Mouse (Mus musculus): ENCODE results near the gene Borcs5. TPM values are rescaled to one million over a fixed set of nuclear protein-coding genes. Genes with fewer than 3 reads are reported as not detected.

Gene Borcs5
- polyA plus RNA-seq, 1 experiment: 9.2 TPM

GRCm38 (mm10) chr6:134626564-134626963, 12.7 kb upstream of the Borcs5 start:
- DNase-seq (ENCODE audit: low read depth in 1 of 2, low spot score in 2 of 2): no peak
- H3K4me3 ChIP-seq (ENCODE audit: extremely low read depth, insufficient read depth, insufficient read length): no peak overlapping the region
- TF ChIP-seq CTCF (IDR thresholded peaks at IDR 0.05; ENCODE audit: extremely low read depth, insufficient read depth, insufficient read length, insufficient replicate concordance) (no peak), POLR2A (IDR thresholded peaks at IDR 0.05; ENCODE audit: low read depth, low read length) (no peak)
- no peak overlapping the region for H3K27ac ChIP-seq (ENCODE audit: insufficient read depth, low read length)
- H3K36me3 ChIP-seq (ENCODE audit: control insufficient read depth, insufficient read depth, low read length): no peaks in the 10 kb centered on the region
- H3K4me1 ChIP-seq (ENCODE audit: control insufficient read depth, insufficient read depth, insufficient read length): no peaks in the 10 kb centered on the region
- H3K27me3 ChIP-seq (ENCODE audit: control insufficient read depth, insufficient read depth, low read length): no peaks in the 10 kb centered on the region
- 91% methylated on average over 1 of the region's 1 CpGs for WGBS

GRCm38 (mm10) chr6:134630447-134630846, 8.9 kb upstream of the Borcs5 start:
- WGBS: 58% methylated on average over 9 of the region's 9 CpGs
- TF ChIP-seq POLR2A (IDR thresholded peaks at IDR 0.05; ENCODE audit: low read depth, low read length) (no peak), CTCF (IDR thresholded peaks at IDR 0.05; ENCODE audit: extremely low read depth, insufficient read depth, insufficient read length, insufficient replicate concordance) (no peak)
- H3K27ac ChIP-seq (ENCODE audit: insufficient read depth, low read length): no peak overlapping the region
- H3K4me1 ChIP-seq (ENCODE audit: control insufficient read depth, insufficient read depth, insufficient read length): no peaks in the 10 kb centered on the region
- H3K27me3 ChIP-seq (ENCODE audit: control insufficient read depth, insufficient read depth, low read length): no peaks in the 10 kb centered on the region
- H3K4me3 ChIP-seq (ENCODE audit: extremely low read depth, insufficient read depth, insufficient read length): no peak overlapping the region
- H3K36me3 ChIP-seq (ENCODE audit: control insufficient read depth, insufficient read depth, low read length): no peaks in the 10 kb centered on the region
- DNase-seq (ENCODE audit: low read depth in 1 of 2, low spot score in 2 of 2): no peak

- Histone ChIP-seq H3K4me1 (ENCODE audit: control insufficient read depth, insufficient read depth, insufficient read length) (no peaks in the 10 kb centered on the region), H3K27me3 (ENCODE audit: control insufficient read depth, insufficient read depth, low read length) (no peaks in the 10 kb centered on the region), H3K27ac (ENCODE audit: insufficient read depth, low read length) (no peak within 1 kb of the TSS), H3K4me3 (ENCODE audit: extremely low read depth, insufficient read depth, insufficient read length) (peak within 1 kb of the TSS; percentile 66), H3K36me3 (ENCODE audit: control insufficient read depth, insufficient read depth, low read length) (no peaks in the 10 kb centered on the region)
- no peak for TF ChIP-seq CTCF (IDR thresholded peaks at IDR 0.05; ENCODE audit: extremely low read depth, insufficient read depth, insufficient read length, insufficient replicate concordance)
- TF ChIP-seq POLR2A (IDR thresholded peaks at IDR 0.05; ENCODE audit: low read depth, low read length): no peak
- WGBS: 5% methylated on average over 46 of the region's 46 CpGs
- DNase-seq (ENCODE audit: low read depth in 1 of 2, low spot score in 2 of 2): peak in 1 of 2 experiments; percentile 10
These were observed 7.2 kb upstream of the Borcs5 start, which contains the start of gene Mansc1 for GRCm38 (mm10) chr6:134631947-134632687. Gene Mansc1 (minus strand): TSS chr6:134632488.

- DNase-seq (ENCODE audit: low read depth in 1 of 2, low spot score in 2 of 2): no peak
- WGBS: 82% methylated on average over 5 of the region's 5 CpGs
- H3K27me3 ChIP-seq (ENCODE audit: control insufficient read depth, insufficient read depth, low read length): no peaks in the 10 kb centered on the region
- H3K4me3 ChIP-seq (ENCODE audit: extremely low read depth, insufficient read depth, insufficient read length): no peak overlapping the region; the same call in 1 of the 2 replicates
- H3K4me1 ChIP-seq (ENCODE audit: control insufficient read depth, insufficient read depth, insufficient read length): no peaks in the 10 kb centered on the region
- H3K27ac ChIP-seq (ENCODE audit: insufficient read depth, low read length): no peak overlapping the region
- TF ChIP-seq CTCF (IDR thresholded peaks at IDR 0.05; ENCODE audit: extremely low read depth, insufficient read depth, insufficient read length, insufficient replicate concordance) (no peak), POLR2A (IDR thresholded peaks at IDR 0.05; ENCODE audit: low read depth, low read length) (no peak)
- no peaks in the 10 kb centered on the region for H3K36me3 ChIP-seq (ENCODE audit: control insufficient read depth, insufficient read depth, low read length)
These were observed 6.6 kb upstream of the Borcs5 start for GRCm38 (mm10) chr6:134632756-134633155.

GRCm38 (mm10) chr6:134633553-134633952, 5.8 kb upstream of the Borcs5 start:
- TF ChIP-seq POLR2A (IDR thresholded peaks at IDR 0.05; ENCODE audit: low read depth, low read length) (no peak), CTCF (IDR thresholded peaks at IDR 0.05; ENCODE audit: extremely low read depth, insufficient read depth, insufficient read length, insufficient replicate concordance) (no peak)
- no peak overlapping the region for H3K27ac ChIP-seq (ENCODE audit: insufficient read depth, low read length)
- H3K4me3 ChIP-seq (ENCODE audit: extremely low read depth, insufficient read depth, insufficient read length): no peak overlapping the region
- no peaks in the 10 kb centered on the region for H3K4me1 ChIP-seq (ENCODE audit: control insufficient read depth, insufficient read depth, insufficient read length)
- 78% methylated on average over 8 of the region's 8 CpGs for whole genome bisulfite sequencing
- DNase-seq (ENCODE audit: low read depth in 1 of 2, low spot score in 2 of 2): no peak
- no peaks in the 10 kb centered on the region for H3K36me3 ChIP-seq (ENCODE audit: control insufficient read depth, insufficient read depth, low read length)
- no peaks in the 10 kb centered on the region for H3K27me3 ChIP-seq (ENCODE audit: control insufficient read depth, insufficient read depth, low read length)

GRCm38 (mm10) chr6:134636476-134636875, 2.8 kb upstream of the Borcs5 start:
- H3K36me3 ChIP-seq (ENCODE audit: control insufficient read depth, insufficient read depth, low read length): no peaks in the 10 kb centered on the region
- WGBS: 87% methylated on average over 4 of the region's 4 CpGs

GRCm38 (mm10) chr6:134639900-134640299, 590 bp downstream of the Borcs5 start:
- Histone ChIP-seq H3K27ac (ENCODE audit: insufficient read depth, low read length) (no peak overlapping the region), H3K4me3 (ENCODE audit: extremely low read depth, insufficient read depth, insufficient read length) (no peak overlapping the region), H3K4me1 (ENCODE audit: control insufficient read depth, insufficient read depth, insufficient read length) (no peaks in the 10 kb centered on the region), H3K36me3 (ENCODE audit: control insufficient read depth, insufficient read depth, low read length) (no peaks in the 10 kb centered on the region), H3K27me3 (ENCODE audit: control insufficient read depth, insufficient read depth, low read length) (no peaks in the 10 kb centered on the region)
- TF ChIP-seq CTCF (IDR thresholded peaks at IDR 0.05; ENCODE audit: extremely low read depth, insufficient read depth, insufficient read length, insufficient replicate concordance): no peak
- TF ChIP-seq POLR2A (IDR thresholded peaks at IDR 0.05; ENCODE audit: low read depth, low read length): no peak
- DNase-seq (ENCODE audit: low read depth in 1 of 2, low spot score in 2 of 2): no peak
- WGBS: 95% methylated on average over 1 of the region's 1 CpGs

More at GRCm38 (mm10) chr6:134636476-134636875, 2.8 kb upstream of the Borcs5 start:
- Histone ChIP-seq H3K4me1 (ENCODE audit: control insufficient read depth, insufficient read depth, insufficient read length) (no peaks in the 10 kb centered on the region), H3K27ac (ENCODE audit: insufficient read depth, low read length) (no peak overlapping the region), H3K4me3 (ENCODE audit: extremely low read depth, insufficient read depth, insufficient read length) (no peak overlapping the region), H3K27me3 (ENCODE audit: control insufficient read depth, insufficient read depth, low read length) (no peaks in the 10 kb centered on the region)
- no peak for TF ChIP-seq POLR2A (IDR thresholded peaks at IDR 0.05; ENCODE audit: low read depth, low read length)
- no peak for TF ChIP-seq CTCF (IDR thresholded peaks at IDR 0.05; ENCODE audit: extremely low read depth, insufficient read depth, insufficient read length, insufficient replicate concordance)
- no peak for DNase-seq (ENCODE audit: low read depth in 1 of 2, low spot score in 2 of 2)

Data from spleen, adult 2 months (tissue).